Mouse (Mus musculus): ENCODE results near the gene Slc25a17. TPM values are rescaled to one million over a fixed set of nuclear protein-coding genes. Genes with fewer than 3 reads are reported as not detected.

Gene Slc25a17
- 109 and 113 TPM in 2 replicates for polyA plus RNA-seq (2012; ENCODE audit: insufficient read depth, insufficient read length, missing spikeins)

GRCm38 (mm10) chr15:81360345-81361021 is at the start of gene Slc25a17:
Slc25a17 (minus strand) TSS chr15:81360812.
- peak within 1 kb of the TSS; percentile 87 for H3K4me3 ChIP-seq (ENCODE audit: insufficient read depth, low read depth, low read length)
- peak within 1 kb of the TSS; percentile 90 for H3K27ac ChIP-seq (replicated peaks; ENCODE audit: low read depth, low read length)
- peaks cover 4% of the 10 kb centered on the region; the same call in 1 of the 2 replicates for H3K4me1 ChIP-seq (ENCODE audit: control insufficient read depth, insufficient read depth, insufficient read length, low read length)

GRCm38 (mm10) chr15:81408199-81408598 is 47.6 kb upstream of the Slc25a17 start, which contains the start of gene Dnajb7:
Dnajb7 (minus strand) TSS chr15:81408299.
- H3K4me3 ChIP-seq (ENCODE audit: insufficient read depth, low read depth, low read length), result no peak within 1 kb of the TSS
- H3K27ac ChIP-seq (replicated peaks; ENCODE audit: low read depth, low read length), result no peak within 1 kb of the TSS
- no peaks in the 10 kb centered on the region; the same call in 1 of the 2 replicates for H3K4me1 ChIP-seq (ENCODE audit: control insufficient read depth, insufficient read depth, insufficient read length, low read length)

GRCm38 (mm10) chr15:81405008-81405407 is 44.4 kb upstream of the Slc25a17 start:
- H3K27ac ChIP-seq (replicated peaks; ENCODE audit: low read depth, low read length), result no peak overlapping the region
- no peak overlapping the region for H3K4me3 ChIP-seq (ENCODE audit: insufficient read depth, low read depth, low read length)
- no peaks in the 10 kb centered on the region for H3K4me1 ChIP-seq (ENCODE audit: control insufficient read depth, insufficient read depth, insufficient read length, low read length)

- Histone ChIP-seq H3K4me3 (ENCODE audit: insufficient read depth, low read depth, low read length) (peak within 1 kb of the TSS; percentile 96), H3K4me1 (ENCODE audit: control insufficient read depth, insufficient read depth, insufficient read length, low read length) (no peaks in the 10 kb centered on the region), H3K27ac (replicated peaks; ENCODE audit: low read depth, low read length) (peak within 1 kb of the TSS; percentile 99)
Measured at GRCm38 (mm10) chr15:81399638-81400315, 39.2 kb upstream of the Slc25a17 start, which contains the start of the genes St13 and Xpnpep3. St13 (minus strand) TSS chr15:81400077. Xpnpep3 (plus strand) TSS chr15:81400138.

GRCm38 (mm10) chr15:81399297-81399637 is 38.7 kb upstream of the Slc25a17 start:
- peak overlapping the region; percentile 96 for H3K4me3 ChIP-seq (ENCODE audit: insufficient read depth, low read depth, low read length)
- H3K4me1 ChIP-seq (ENCODE audit: control insufficient read depth, insufficient read depth, insufficient read length, low read length), result no peaks in the 10 kb centered on the region
- peak overlapping the region; percentile 97 for H3K27ac ChIP-seq (replicated peaks; ENCODE audit: low read depth, low read length)

- H3K4me3 ChIP-seq (ENCODE audit: insufficient read depth, low read depth, low read length), result peak overlapping the region; percentile 96
- no peaks in the 10 kb centered on the region for H3K4me1 ChIP-seq (ENCODE audit: control insufficient read depth, insufficient read depth, insufficient read length, low read length)
- H3K27ac ChIP-seq (replicated peaks; ENCODE audit: low read depth, low read length), result no peak overlapping the region
Measured at GRCm38 (mm10) chr15:81398189-81398588, 37.6 kb upstream of the Slc25a17 start.

- Histone ChIP-seq H3K4me1 (ENCODE audit: control insufficient read depth, insufficient read depth, insufficient read length, low read length) (no peaks in the 10 kb centered on the region), H3K4me3 (ENCODE audit: insufficient read depth, low read depth, low read length) (no peak overlapping the region), H3K27ac (replicated peaks; ENCODE audit: low read depth, low read length) (no peak overlapping the region)
Measured at GRCm38 (mm10) chr15:81394211-81394915, 33.8 kb upstream of the Slc25a17 start.

GRCm38 (mm10) chr15:81392997-81393396 is 32.4 kb upstream of the Slc25a17 start:
- Histone ChIP-seq H3K4me1 (ENCODE audit: control insufficient read depth, insufficient read depth, insufficient read length, low read length) (no peaks in the 10 kb centered on the region), H3K27ac (replicated peaks; ENCODE audit: low read depth, low read length) (no peak overlapping the region), H3K4me3 (ENCODE audit: insufficient read depth, low read depth, low read length) (no peak overlapping the region)

GRCm38 (mm10) chr15:81386327-81386726 is 25.7 kb upstream of the Slc25a17 start:
- Histone ChIP-seq H3K4me3 (ENCODE audit: insufficient read depth, low read depth, low read length) (no peak overlapping the region), H3K27ac (replicated peaks; ENCODE audit: low read depth, low read length) (no peak overlapping the region), H3K4me1 (ENCODE audit: control insufficient read depth, insufficient read depth, insufficient read length, low read length) (no peaks in the 10 kb centered on the region)

GRCm38 (mm10) chr15:81378845-81379244 is 18.2 kb upstream of the Slc25a17 start:
- H3K27ac ChIP-seq (replicated peaks; ENCODE audit: low read depth, low read length), result no peak overlapping the region
- no peak overlapping the region for H3K4me3 ChIP-seq (ENCODE audit: insufficient read depth, low read depth, low read length)
- no peaks in the 10 kb centered on the region for H3K4me1 ChIP-seq (ENCODE audit: control insufficient read depth, insufficient read depth, insufficient read length, low read length)

- Histone ChIP-seq H3K4me3 (ENCODE audit: insufficient read depth, low read depth, low read length) (no peak overlapping the region), H3K27ac (replicated peaks; ENCODE audit: low read depth, low read length) (no peak overlapping the region), H3K4me1 (ENCODE audit: control insufficient read depth, insufficient read depth, insufficient read length, low read length) (no peaks in the 10 kb centered on the region)
Measured at GRCm38 (mm10) chr15:81374621-81375020, 14.0 kb upstream of the Slc25a17 start.

- Histone ChIP-seq H3K27ac (replicated peaks; ENCODE audit: low read depth, low read length) (no peak overlapping the region), H3K4me3 (ENCODE audit: insufficient read depth, low read depth, low read length) (no peak overlapping the region), H3K4me1 (ENCODE audit: control insufficient read depth, insufficient read depth, insufficient read length, low read length) (no peaks in the 10 kb centered on the region)
Measured at GRCm38 (mm10) chr15:81370356-81370755, 9.7 kb upstream of the Slc25a17 start.

GRCm38 (mm10) chr15:81368601-81369000 is 8.0 kb upstream of the Slc25a17 start:
- no peak overlapping the region for H3K27ac ChIP-seq (replicated peaks; ENCODE audit: low read depth, low read length)
- no peak overlapping the region for H3K4me3 ChIP-seq (ENCODE audit: insufficient read depth, low read depth, low read length)
- H3K4me1 ChIP-seq (ENCODE audit: control insufficient read depth, insufficient read depth, insufficient read length, low read length), result no peaks in the 10 kb centered on the region

GRCm38 (mm10) chr15:81366241-81366640 is 5.6 kb upstream of the Slc25a17 start:
- no peaks in the 10 kb centered on the region for H3K4me1 ChIP-seq (ENCODE audit: control insufficient read depth, insufficient read depth, insufficient read length, low read length)
- no peak overlapping the region for H3K27ac ChIP-seq (replicated peaks; ENCODE audit: low read depth, low read length)
- H3K4me3 ChIP-seq (ENCODE audit: insufficient read depth, low read depth, low read length), result no peak overlapping the region

GRCm38 (mm10) chr15:81365246-81365645 is 4.6 kb upstream of the Slc25a17 start:
- H3K4me1 ChIP-seq (ENCODE audit: control insufficient read depth, insufficient read depth, insufficient read length, low read length), result no peaks in the 10 kb centered on the region
- H3K27ac ChIP-seq (replicated peaks; ENCODE audit: low read depth, low read length), result peak overlapping the region; percentile 54
- no peak overlapping the region for H3K4me3 ChIP-seq (ENCODE audit: insufficient read depth, low read depth, low read length)
